Mouse (Mus musculus) cerebellum, adult 2 months (tissue): ENCODE data around the gene Pard6a.

Experiments
- CTCF ChIP-seq: fragments of 200-500 bp; IDR thresholded peaks from 2 replicates; pipeline ENCODE4 v1.5.1; 2011; ENCODE audit warnings: low read depth, mild to moderate bottlenecking, control low read depth, low read length, moderate library complexity, borderline replicate concordance; ENCODE audit not compliant: insufficient read depth
- POLR2A ChIP-seq: fragments of 200-500 bp; IDR thresholded peaks from 2 replicates; pipeline ENCODE4 v1.6.1; 2011; ENCODE audit warnings: low read length, control low read depth, borderline replicate concordance; ENCODE audit not compliant: insufficient read depth

GRCm38 (mm10) chr8:105677891-105678290 is 23.1 kb upstream of the Pard6a start:
- TF ChIP-seq CTCF, result peak; percentile 5; the same call in 1 of the 2 replicates
- TF ChIP-seq POLR2A, result no peak
